ENCODE assay signal across 28 mouse cellular contexts in the genomic region with DNA sequence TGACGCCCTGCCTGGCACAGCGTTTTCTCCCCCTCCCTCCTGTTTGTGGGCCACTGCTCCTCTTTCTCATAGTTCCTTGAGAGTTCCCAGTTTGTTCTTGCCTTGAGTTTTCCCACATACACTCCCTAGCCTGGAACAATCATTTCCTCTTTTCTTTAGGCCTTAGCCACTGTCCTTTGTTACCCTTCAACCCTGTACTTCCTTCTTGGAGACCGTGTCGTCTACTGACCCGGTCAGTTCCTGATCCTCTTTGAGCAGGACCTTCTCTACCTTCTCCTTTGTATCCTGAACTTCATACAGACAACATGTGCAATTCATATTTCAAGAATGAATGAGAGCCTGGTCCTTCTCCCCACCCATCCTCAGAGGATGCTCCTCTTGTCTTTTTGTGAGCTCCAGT. TPM values are rescaled to one million over a fixed set of nuclear protein-coding genes. Genes with fewer than 3 reads are reported as not detected.
A peak's percentile ranks its signal among the peaks of the same experiment; 100 is the strongest.
DNase-seq lines count a peak whose midpoint lies in the region; ATAC-seq and TF ChIP-seq lines count a peak whose summit lies in the region.
"Had no signal": no experiment of that assay in that cellular context is flagged by ENCODE, and none has a peak within 500 bp of the region (broad histone marks: within the 10 kb centered on the region; RNA-seq: fewer than 3 reads in every experiment).

No protein-coding gene starts in this region.

- no peaks in the 10 kb centered on the region for H3K9me3 ChIP-seq in heart, embryonic 10.5 days
- no peaks in the 10 kb centered on the region for H3K9me3 ChIP-seq in midbrain, postnatal 0 days (ENCODE audit: low read length)
- H3K9me3 ChIP-seq: forebrain, embryonic 10.5 days; forebrain, embryonic 13.5 days; G1E; heart, embryonic 13.5 days; hindbrain, embryonic 10.5 days had no signal

- H3K4me3 ChIP-seq in heart, embryonic 10.5 days = no peak overlapping the region
- no peak overlapping the region for H3K4me3 ChIP-seq in midbrain, postnatal 0 days (ENCODE audit: low read depth, low read length)
- H3K4me3 ChIP-seq: forebrain, embryonic 10.5 days; forebrain, embryonic 13.5 days; heart, embryonic 13.5 days; hindbrain, embryonic 10.5 days had no signal

- H3K9ac ChIP-seq in midbrain, postnatal 0 days (replicated peaks; ENCODE audit: low read length, poor library complexity, severe bottlenecking) = no peak overlapping the region
- H3K9ac ChIP-seq: forebrain, embryonic 13.5 days; heart, embryonic 13.5 days; hindbrain, embryonic 14.5 days had no signal

- no peak for TF ChIP-seq CTCF in midbrain, postnatal 0 days (IDR thresholded peaks at IDR 0.05)

- peak; percentile 53 for ATAC-seq in megakaryocyte, adult 5-6 weeks (ENCODE audit: poor library complexity, severe bottlenecking)
- ATAC-seq in midbrain, postnatal 0 days (ENCODE audit: low FRiP score) = no peak
- ATAC-seq: forebrain, embryonic 13.5 days; forebrain, embryonic 16.5 days; hindbrain, postnatal 0 days; inflammation-experienced regulatory T-cells, adult 6 months; intestine, embryonic 16.5 days; Patski had no signal

- no peaks in the 10 kb centered on the region for H3K36me3 ChIP-seq in heart, embryonic 10.5 days
- H3K36me3 ChIP-seq in midbrain, postnatal 0 days (ENCODE audit: insufficient read depth, low read length) = no peaks in the 10 kb centered on the region
- H3K36me3 ChIP-seq: forebrain, embryonic 10.5 days; G1E; heart, embryonic 13.5 days; hindbrain, embryonic 10.5 days had no signal

- intact Hi-C loops in heart, postnatal 25 days (cut with DNase I) = no loop called here

- H3K4me1 ChIP-seq in heart, embryonic 10.5 days = peaks cover 26% of the 10 kb centered on the region
- H3K4me1 ChIP-seq in midbrain, postnatal 0 days (ENCODE audit: insufficient read depth, low read length) = no peaks in the 10 kb centered on the region
- H3K4me1 ChIP-seq: forebrain, embryonic 13.5 days had no signal

- H3K27ac ChIP-seq in heart, embryonic 10.5 days = no peak overlapping the region
- H3K27ac ChIP-seq in midbrain, postnatal 0 days (ENCODE audit: low read depth, low read length) = no peak overlapping the region
- H3K27ac ChIP-seq: forebrain, embryonic 10.5 days; forebrain, embryonic 13.5 days; heart, embryonic 13.5 days; hindbrain, embryonic 10.5 days; hindbrain, embryonic 14.5 days; hindbrain, postnatal 0 days had no signal

- H3K27me3 ChIP-seq in heart, embryonic 10.5 days (ENCODE audit: insufficient read depth, poor library complexity, severe bottlenecking) = no peaks in the 10 kb centered on the region
- H3K27me3 ChIP-seq in midbrain, postnatal 0 days (ENCODE audit: insufficient read depth, low read length) = no peaks in the 10 kb centered on the region
- H3K27me3 ChIP-seq: CH12.LX; forebrain, embryonic 13.5 days; Patski had no signal

- no peak overlapping the region for H3K4me2 ChIP-seq in midbrain, postnatal 0 days (ENCODE audit: low read depth, low read length, poor library complexity, severe bottlenecking)
- H3K4me2 ChIP-seq: forebrain, embryonic 13.5 days; heart, embryonic 13.5 days; hindbrain, embryonic 14.5 days had no signal

- WGBS in heart, embryonic 10.5 days = 82% methylated on average over 5 of the region's 5 CpGs
- 85% methylated on average over 5 of the region's 5 CpGs for WGBS in midbrain, postnatal 0 days

- DNase-seq in heart, adult 11 months = peak; percentile 93
- no peak for DNase-seq in heart, embryonic 10.5 days (ENCODE audit: low spot score)
- peak; percentile 24 to 61 for DNase-seq in heart, adult 9 months (ENCODE audit: low spot score in 2 of 2)
- DNase-seq in heart, postnatal 25 days (ENCODE audit: low spot score) = no peak
- no peak for DNase-seq in layer of hippocampus, adult 18-20 months (ENCODE audit: low spot score in 2 of 2)
- DNase-seq in midbrain, postnatal 0 days (ENCODE audit: low spot score) = no peak
- DNase-seq: adrenal gland, adult 2 months; adrenal gland, postnatal 14 days; B cell, adult 2 months; cerebellum, adult 11-12 months; cerebellum, adult 9-10 months; cerebellum, postnatal 14 days; gastrocnemius, postnatal 25 days; heart, postnatal 14 days; kidney, adult 18-20 months had no signal

RNA-seq across cellular contexts. Expression of gene Csf1, which starts 21.0 kb away (rescaled TPM):
- polyA plus RNA-seq in heart, embryonic 10.5 days (2016; fragmentation: Nextera tagmentation; extraction: Ambion mirVana) = 10.4 and 11.3 TPM in 2 replicates
- total RNA-seq in heart, postnatal 25 days (2021) = 10 to 100 TPM; 46.8 to 48.6 TPM
- 14.7 and 15.4 TPM in 2 replicates for total RNA-seq in megakaryocyte, adult 5-6 weeks (2015)
- total RNA-seq in megakaryocyte, adult 5-6 weeks (2017) = 6.5 and 6.9 TPM in 2 replicates
- 10 to 100 TPM; 22.0 to 23.3 TPM for total RNA-seq in layer of hippocampus, adult 18-20 months (2021)
- total RNA-seq in midbrain, postnatal 0 days (2014; rRNA removed) = 10.6 and 12.3 TPM in 2 replicates
- polyA plus RNA-seq in midbrain, postnatal 0 days (2015; fragmentation: Nextera tagmentation; extraction: Ambion mirVana) = 8.1 and 10.9 TPM in 2 replicates

Comparison
In these comparisons a context has a peak if more than half of its experiments do, and no peak if none do; other contexts are left out.
1. DNase-seq: peak in heart, adult 11 months (single experiment) and heart, adult 9 months (2 of 2); none in heart, embryonic 10.5 days (single experiment), heart, postnatal 25 days (single experiment), layer of hippocampus, adult 18-20 months (0 of 2) and midbrain, postnatal 0 days (single experiment).